Mouse (Mus musculus) spleen, adult 2 months (tissue): ENCODE data around the gene Pitpnm2.

Source experiments
- CTCF ChIP-seq: fragments of 200-500 bp; IDR thresholded peaks from 2 replicates; pipeline ENCODE4 v1.5.1; 2011; ENCODE audit warnings: mild to moderate bottlenecking, inconsistent platforms; ENCODE audit not compliant: insufficient read depth, insufficient read length, insufficient replicate concordance; ENCODE audit errors: extremely low read depth
- POLR2A ChIP-seq: fragments of 200-500 bp; IDR thresholded peaks from 2 replicates; pipeline ENCODE4 v1.6.1; 2011; ENCODE audit warnings: low read depth, low read length, inconsistent platforms

GRCm38 (mm10) chr5:124103552-124103951, 146.0 kb downstream of the Pitpnm2 start:
- no peak for TF ChIP-seq CTCF
- TF ChIP-seq POLR2A = no peak
